Comparison of ENCODE assay signal across 16 mouse cellular contexts in the genomic region with DNA sequence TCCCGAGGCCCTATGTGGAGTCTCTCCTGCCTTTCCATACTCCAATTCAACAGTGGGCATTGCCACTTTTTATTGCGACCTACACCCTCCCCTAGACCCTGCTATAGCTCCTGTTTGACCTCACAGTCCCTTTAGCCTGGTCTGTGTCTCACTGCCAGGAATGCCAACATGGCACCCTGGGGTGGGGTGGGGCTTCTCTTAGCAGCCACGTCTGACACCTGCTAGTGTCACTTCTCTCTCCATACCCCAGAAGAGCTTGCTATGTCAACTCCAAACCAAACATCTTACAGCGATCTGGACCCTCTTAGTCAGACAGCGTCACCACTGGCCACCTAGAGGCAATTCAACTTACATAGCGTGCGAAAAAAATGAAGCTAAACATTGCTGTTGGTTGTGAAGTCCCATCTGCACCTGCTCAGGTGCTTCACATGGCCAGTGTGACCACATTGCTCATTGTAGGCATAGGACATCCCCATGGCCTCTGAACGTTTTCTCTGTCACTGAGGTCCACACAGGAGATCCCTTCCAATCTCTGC. TPM values are rescaled to one million over a fixed set of nuclear protein-coding genes. Genes with fewer than 3 reads are reported as not detected.
DNase-seq lines count a peak whose midpoint lies in the region; ATAC-seq lines count a peak whose summit lies in the region.
"Had no signal": no experiment of that assay in that cellular context is flagged by ENCODE, and none has a peak within 500 bp of the region (broad histone marks: within the 10 kb centered on the region; RNA-seq: fewer than 3 reads in every experiment).

No protein-coding gene starts in this region.

- peak overlapping the region; percentile 85 for H3K4me2 ChIP-seq in hindbrain, embryonic 12.5 days (replicated peaks)
- no peak overlapping the region for H3K4me2 ChIP-seq in hindbrain, embryonic 11.5 days (replicated peaks; ENCODE audit: low read depth, low read length)
- H3K4me2 ChIP-seq in embryonic facial prominence, embryonic 12.5 days (replicated peaks), result 0 out of 2 replicates have a peak overlapping the region, but pooled peaks have one; percentile 70
- H3K4me2 ChIP-seq in midbrain, embryonic 14.5 days (ENCODE audit: low read length), result peak overlapping the region; percentile 96

- ATAC-seq in hindbrain, embryonic 12.5 days (ENCODE audit: low FRiP score), result no peak
- no peak for ATAC-seq in hindbrain, embryonic 11.5 days (ENCODE audit: low FRiP score)
- ATAC-seq in embryonic facial prominence, embryonic 12.5 days (ENCODE audit: insufficient number of reproducible peaks, insufficient read depth, low FRiP score, low TSS enrichment), result no peak
- no peak for ATAC-seq in midbrain, embryonic 14.5 days (ENCODE audit: low FRiP score, low TSS enrichment)
- ATAC-seq: activated CD4-positive, CD25-positive, alpha-beta regulatory T cell, adult 4 months had no signal

- H3K9me3 ChIP-seq in hindbrain, embryonic 12.5 days (replicated peaks), result no peaks in the 10 kb centered on the region
- H3K9me3 ChIP-seq in hindbrain, embryonic 11.5 days (ENCODE audit: control insufficient read depth, low read length), result no peaks in the 10 kb centered on the region
- no peaks in the 10 kb centered on the region for H3K9me3 ChIP-seq in embryonic facial prominence, embryonic 12.5 days
- H3K9me3 ChIP-seq in midbrain, embryonic 14.5 days (ENCODE audit: control insufficient read depth, low read length), result no peaks in the 10 kb centered on the region

- H3K27ac ChIP-seq in hindbrain, embryonic 12.5 days, result 0 out of 2 replicates have a peak overlapping the region, but pooled peaks have one; percentile 68
- no peak overlapping the region for H3K27ac ChIP-seq in hindbrain, embryonic 11.5 days (ENCODE audit: low read depth, low read length)
- H3K27ac ChIP-seq in embryonic facial prominence, embryonic 12.5 days, result no peak overlapping the region
- peak overlapping the region; percentile 97 for H3K27ac ChIP-seq in midbrain, embryonic 14.5 days (replicated peaks; ENCODE audit: low read depth, low read length)

- H3K4me1 ChIP-seq in hindbrain, embryonic 12.5 days, result peaks cover 63% of the 10 kb centered on the region
- H3K4me1 ChIP-seq in hindbrain, embryonic 11.5 days (replicated peaks; ENCODE audit: control insufficient read depth, insufficient read depth, low read length), result peaks cover 28% of the 10 kb centered on the region; the same call in 1 of the 2 replicates
- H3K4me1 ChIP-seq in embryonic facial prominence, embryonic 12.5 days, result peaks cover 41% of the 10 kb centered on the region
- H3K4me1 ChIP-seq in midbrain, embryonic 14.5 days (ENCODE audit: control insufficient read depth, insufficient read depth, low read length), result peaks cover 49% of the 10 kb centered on the region

- no peaks in the 10 kb centered on the region for H3K36me3 ChIP-seq in hindbrain, embryonic 12.5 days
- H3K36me3 ChIP-seq in hindbrain, embryonic 11.5 days (ENCODE audit: control insufficient read depth, insufficient read depth, low read length), result no peaks in the 10 kb centered on the region
- no peaks in the 10 kb centered on the region for H3K36me3 ChIP-seq in embryonic facial prominence, embryonic 12.5 days
- peaks cover 11% of the 10 kb centered on the region for H3K36me3 ChIP-seq in midbrain, embryonic 14.5 days (ENCODE audit: control insufficient read depth, insufficient read depth, low read length)

- peaks cover 46% of the 10 kb centered on the region for H3K27me3 ChIP-seq in hindbrain, embryonic 12.5 days
- H3K27me3 ChIP-seq in hindbrain, embryonic 11.5 days (ENCODE audit: control insufficient read depth, insufficient read depth, low read length), result peaks cover 50% of the 10 kb centered on the region
- peaks cover 51% of the 10 kb centered on the region for H3K27me3 ChIP-seq in embryonic facial prominence, embryonic 12.5 days
- no peaks in the 10 kb centered on the region for H3K27me3 ChIP-seq in midbrain, embryonic 14.5 days (ENCODE audit: control insufficient read depth, insufficient read depth, low read length)

- H3K9ac ChIP-seq in hindbrain, embryonic 12.5 days, result 0 out of 2 replicates have a peak overlapping the region, but pooled peaks have one; percentile 58
- H3K9ac ChIP-seq in hindbrain, embryonic 11.5 days (ENCODE audit: low read depth, low read length), result no peak overlapping the region
- no peak overlapping the region for H3K9ac ChIP-seq in embryonic facial prominence, embryonic 12.5 days
- H3K9ac ChIP-seq in midbrain, embryonic 14.5 days (replicated peaks; ENCODE audit: low read length), result peak overlapping the region; percentile 94

- no peak for DNase-seq in hindbrain, embryonic 11.5 days (ENCODE audit: low spot score)
- peak; percentile 65 for DNase-seq in brain, adult 2 months (ENCODE audit: low read depth, low spot score)
- peak; percentile 34 for DNase-seq in midbrain, embryonic 14.5 days
- no peak for DNase-seq in frontal cortex, adult 2 months (ENCODE audit: extremely low spot score in 1 of 2, low spot score in 1 of 2)
- no peak for DNase-seq in embryo, embryonic 10 days (ENCODE audit: low spot score)
- no peak for DNase-seq in spleen, postnatal 14 days (ENCODE audit: low spot score in 2 of 2)
- DNase-seq: gastrocnemius, postnatal 14 days; kidney, postnatal 14 days; layer of hippocampus, postnatal 36 days; lung, embryonic 14.5 days; right cerebral cortex, postnatal 14 days; thymus, postnatal 25 days had no signal

- H3K4me3 ChIP-seq in hindbrain, embryonic 12.5 days, result peak overlapping the region; percentile 70; the same call in 1 of the 2 replicates
- H3K4me3 ChIP-seq in hindbrain, embryonic 11.5 days (ENCODE audit: low read depth, low read length), result no peak overlapping the region
- no peak overlapping the region for H3K4me3 ChIP-seq in embryonic facial prominence, embryonic 12.5 days
- peak overlapping the region; percentile 80 for H3K4me3 ChIP-seq in midbrain, embryonic 14.5 days (replicated peaks; ENCODE audit: low read depth, low read length)
- H3K4me3 ChIP-seq: megakaryocyte, embryonic 14.5 days had no signal

- 54% methylated on average over 8 of the region's 8 CpGs for WGBS in hindbrain, embryonic 12.5 days
- WGBS in hindbrain, embryonic 11.5 days, result 52% methylated on average over 8 of the region's 8 CpGs
- 55% methylated on average over 8 of the region's 8 CpGs for WGBS in embryonic facial prominence, embryonic 12.5 days
- 51% methylated on average over 8 of the region's 8 CpGs for WGBS in midbrain, embryonic 14.5 days

RNA-seq across cellular contexts. Expression of a gene that starts 4.5 kb away (rescaled TPM):
- 55.6 and 60.3 TPM in 2 replicates for polyA plus RNA-seq in hindbrain, embryonic 12.5 days (2016; fragmentation: Nextera tagmentation; extraction: Ambion mirVana)
- polyA plus RNA-seq in hindbrain, embryonic 11.5 days (2014; fragmentation: Nextera tagmentation; extraction: Ambion mirVana), result 7.8 and 11.0 TPM in 2 replicates
- polyA plus RNA-seq in embryonic facial prominence, embryonic 12.5 days (2016; fragmentation: Nextera tagmentation; extraction: Ambion mirVana), result 15.9 and 16.6 TPM in 2 replicates
- polyA plus RNA-seq in midbrain, embryonic 14.5 days (2014; fragmentation: Nextera tagmentation; extraction: Ambion mirVana), result 115 and 116 TPM in 2 replicates
- polyA plus RNA-seq in frontal cortex, adult 2 months (2012; rRNA removed), result 132 and 134 TPM in 2 replicates
- polyA plus RNA-seq: activated CD4-positive, CD25-positive, alpha-beta regulatory T cell, adult 4 months had no signal

RNA-seq across cellular contexts. Expression of a gene that starts 10.5 kb away (rescaled TPM):
- 24.0 and 27.3 TPM in 2 replicates for polyA plus RNA-seq in hindbrain, embryonic 12.5 days (2016; fragmentation: Nextera tagmentation; extraction: Ambion mirVana)
- 17.6 and 19.5 TPM in 2 replicates for polyA plus RNA-seq in hindbrain, embryonic 11.5 days (2014; fragmentation: Nextera tagmentation; extraction: Ambion mirVana)
- 2.8 and 3.6 TPM in 2 replicates for polyA plus RNA-seq in embryonic facial prominence, embryonic 12.5 days (2016; fragmentation: Nextera tagmentation; extraction: Ambion mirVana)
- 60.8 and 69.8 TPM in 2 replicates for polyA plus RNA-seq in midbrain, embryonic 14.5 days (2014; fragmentation: Nextera tagmentation; extraction: Ambion mirVana)
- 63.1 and 73.0 TPM in 2 replicates for polyA plus RNA-seq in frontal cortex, adult 2 months (2012; rRNA removed)
- polyA plus RNA-seq: activated CD4-positive, CD25-positive, alpha-beta regulatory T cell, adult 4 months had no signal

RNA-seq across cellular contexts. Expression of a gene that starts 25.1 kb away (rescaled TPM):
- 185 and 210 TPM in 2 replicates for polyA plus RNA-seq in hindbrain, embryonic 12.5 days (2016; fragmentation: Nextera tagmentation; extraction: Ambion mirVana)
- 322 and 337 TPM in 2 replicates for polyA plus RNA-seq in hindbrain, embryonic 11.5 days (2014; fragmentation: Nextera tagmentation; extraction: Ambion mirVana)
- polyA plus RNA-seq in embryonic facial prominence, embryonic 12.5 days (2016; fragmentation: Nextera tagmentation; extraction: Ambion mirVana), result 123 and 134 TPM in 2 replicates
- polyA plus RNA-seq in midbrain, embryonic 14.5 days (2014; fragmentation: Nextera tagmentation; extraction: Ambion mirVana), result 494 and 652 TPM in 2 replicates
- polyA plus RNA-seq in frontal cortex, adult 2 months (2012; rRNA removed), result 1,679 and 1,948 TPM in 2 replicates

RNA-seq across cellular contexts. Expression of a gene that starts 33.9 kb away (rescaled TPM):
- polyA plus RNA-seq in hindbrain, embryonic 12.5 days (2016; fragmentation: Nextera tagmentation; extraction: Ambion mirVana), result 1.0 and 1.7 TPM in 2 replicates
- polyA plus RNA-seq in hindbrain, embryonic 11.5 days (2014; fragmentation: Nextera tagmentation; extraction: Ambion mirVana), result 1.5 and 1.7 TPM in 2 replicates
- 0.36 and 0.41 TPM in 2 replicates for polyA plus RNA-seq in embryonic facial prominence, embryonic 12.5 days (2016; fragmentation: Nextera tagmentation; extraction: Ambion mirVana)
- polyA plus RNA-seq in midbrain, embryonic 14.5 days (2014; fragmentation: Nextera tagmentation; extraction: Ambion mirVana), result 6.4 and 8.7 TPM in 2 replicates
- polyA plus RNA-seq in frontal cortex, adult 2 months (2012; rRNA removed), result 58.7 and 72.7 TPM in 2 replicates

RNA-seq across cellular contexts. Expression of a gene that starts 42.7 kb away (rescaled TPM):
- 1.6 and 2.1 TPM in 2 replicates for polyA plus RNA-seq in hindbrain, embryonic 12.5 days (2016; fragmentation: Nextera tagmentation; extraction: Ambion mirVana)
- 0.56 and 0.81 TPM in 2 replicates for polyA plus RNA-seq in hindbrain, embryonic 11.5 days (2014; fragmentation: Nextera tagmentation; extraction: Ambion mirVana)
- 1.7 and 2.2 TPM in 2 replicates for polyA plus RNA-seq in embryonic facial prominence, embryonic 12.5 days (2016; fragmentation: Nextera tagmentation; extraction: Ambion mirVana)
- 0.16 and 0.30 TPM in 2 replicates for polyA plus RNA-seq in midbrain, embryonic 14.5 days (2014; fragmentation: Nextera tagmentation; extraction: Ambion mirVana)
- 0.20 and 0.25 TPM in 2 replicates for polyA plus RNA-seq in frontal cortex, adult 2 months (2012; rRNA removed)

Comparison
In these comparisons a context has a peak if more than half of its experiments do, and no peak if none do; other contexts are left out.
1. H3K27ac ChIP-seq: peak in hindbrain, embryonic 12.5 days (single experiment) and midbrain, embryonic 14.5 days (single experiment); none in hindbrain, embryonic 11.5 days (single experiment) and embryonic facial prominence, embryonic 12.5 days (single experiment).
2. H3K4me3 ChIP-seq: peak in hindbrain, embryonic 12.5 days (single experiment) and midbrain, embryonic 14.5 days (single experiment); none in hindbrain, embryonic 11.5 days (single experiment) and embryonic facial prominence, embryonic 12.5 days (single experiment).
3. H3K9ac ChIP-seq: peak in hindbrain, embryonic 12.5 days (single experiment) and midbrain, embryonic 14.5 days (single experiment); none in hindbrain, embryonic 11.5 days (single experiment) and embryonic facial prominence, embryonic 12.5 days (single experiment).
4. DNase-seq: peak in brain, adult 2 months (single experiment) and midbrain, embryonic 14.5 days (single experiment); none in hindbrain, embryonic 11.5 days (single experiment), frontal cortex, adult 2 months (0 of 2), embryo, embryonic 10 days (single experiment) and spleen, postnatal 14 days (0 of 2).